Mouse (Mus musculus): ENCODE results near the gene 1600014C23Rik. TPM values are rescaled to one million over a fixed set of nuclear protein-coding genes. Genes with fewer than 3 reads are reported as not detected.

Gene 1600014C23Rik
- total and polyA plus RNA-seq, 2 experiments from 2014 or later = not detected

DNA sequence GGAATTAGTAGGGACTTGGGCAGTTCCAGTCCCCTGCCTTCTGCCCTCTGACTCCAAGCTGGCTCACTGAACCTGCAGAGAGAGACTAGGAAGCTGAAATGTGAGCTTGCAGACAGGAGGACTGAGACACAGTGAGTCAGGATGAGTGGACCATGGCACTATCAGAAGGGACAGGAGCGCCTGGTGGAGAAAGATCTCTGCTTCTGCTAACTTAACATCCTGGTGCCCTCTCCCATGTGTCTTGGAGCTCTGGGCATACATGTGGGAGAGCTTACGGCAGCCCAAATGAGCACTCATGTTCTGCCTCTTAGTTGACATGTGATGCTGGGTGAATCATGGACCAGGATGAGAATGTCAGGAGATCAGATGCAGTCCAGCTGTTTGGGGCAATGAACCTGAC, 12.0 kb upstream of the 1600014C23Rik start:
- ATAC-seq (no peak), DNase-seq (no peak)
- no peaks in the 10 kb centered on the region for H3K4me1 ChIP-seq (ENCODE audit: insufficient read depth)
- H3K9ac ChIP-seq = no peak overlapping the region
- 100% methylated on average over 2 of the region's 2 CpGs for WGBS
- no peaks in the 10 kb centered on the region for H3K27me3 ChIP-seq (ENCODE audit: insufficient read depth, low read length)
- TF ChIP-seq CTCF (IDR thresholded peaks at IDR 0.05; ENCODE audit: low read depth) = no peak
- H3K9me3 ChIP-seq (ENCODE audit: low read length) = no peaks in the 10 kb centered on the region
- no peak overlapping the region for H3K4me2 ChIP-seq (ENCODE audit: low read depth)
- H3K4me3 ChIP-seq (ENCODE audit: low read depth, low read length) = no peak overlapping the region
- no peaks in the 10 kb centered on the region for H3K36me3 ChIP-seq (ENCODE audit: insufficient read depth)
- no peak overlapping the region for H3K27ac ChIP-seq (ENCODE audit: low read depth, low read length)

DNA sequence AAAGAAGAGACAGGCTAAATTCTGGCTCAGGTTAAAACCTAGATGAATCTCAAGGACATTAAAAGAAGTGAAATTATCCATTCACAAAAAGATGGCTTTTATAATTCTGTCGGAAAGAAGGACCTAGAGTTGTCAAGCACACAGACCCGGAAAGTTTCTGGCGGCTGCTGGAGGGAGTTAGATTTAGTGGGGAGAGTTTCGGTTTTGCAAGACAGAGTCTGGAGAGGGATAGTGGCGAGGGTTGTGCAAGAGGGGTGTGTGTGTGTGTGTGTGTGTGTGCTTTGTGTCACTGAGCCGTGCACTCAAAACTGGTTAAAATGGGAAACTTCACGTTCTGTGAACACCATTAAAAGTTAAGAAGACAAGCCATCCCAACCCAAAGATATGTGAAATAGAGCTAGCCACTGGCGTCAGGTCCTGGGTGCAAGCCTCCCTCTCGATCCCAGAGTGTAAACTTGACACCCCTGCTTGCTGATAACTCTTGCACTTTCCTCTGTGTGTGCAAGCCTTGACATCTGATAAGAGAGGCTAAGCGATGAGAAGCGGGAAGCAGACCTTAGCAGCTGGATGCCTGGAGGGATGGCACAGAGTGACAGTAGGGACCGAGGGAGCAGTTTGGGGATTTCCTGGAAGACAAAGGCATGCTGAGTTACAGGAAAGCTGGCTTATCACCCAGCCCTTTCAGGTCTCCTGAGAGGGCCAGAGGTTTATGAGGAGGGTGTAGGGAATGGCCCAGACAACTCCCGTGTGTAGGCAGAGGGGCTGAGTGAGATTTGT, 8.9 kb upstream of the 1600014C23Rik start:
- DNase-seq (no peak), ATAC-seq (no peak)

DNA sequence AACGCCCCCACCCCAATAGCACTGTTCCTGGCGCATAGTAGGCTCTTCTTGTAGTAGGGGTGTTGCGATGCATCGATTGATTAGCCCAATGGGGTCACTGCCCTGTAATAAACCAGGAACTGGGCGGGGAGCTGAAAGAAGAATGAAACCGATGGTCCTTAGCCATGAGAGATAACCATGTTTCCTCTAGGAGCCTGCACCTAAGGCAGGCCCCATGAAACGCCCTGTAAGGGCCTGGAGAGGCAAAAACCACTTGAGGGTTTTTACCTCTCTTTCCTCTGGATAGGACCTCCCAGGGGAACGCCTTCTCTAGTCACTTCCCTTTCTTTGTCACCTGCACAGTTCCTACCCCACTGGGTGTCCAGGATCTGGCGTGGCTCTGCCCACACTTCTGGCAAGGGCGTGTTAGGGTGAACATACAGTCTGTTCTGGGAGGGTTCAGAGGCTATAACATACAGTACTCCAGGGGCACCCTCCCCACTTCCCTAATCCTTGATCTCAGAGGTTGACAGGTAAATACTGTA, 3.5 kb upstream of the 1600014C23Rik start:
- WGBS = 14% methylated on average over 10 of the region's 10 CpGs

More for the DNA sequence above, 8.9 kb upstream of the 1600014C23Rik start:
- no peak overlapping the region for H3K27ac ChIP-seq (ENCODE audit: low read depth, low read length)
- no peaks in the 10 kb centered on the region for H3K9me3 ChIP-seq (ENCODE audit: low read length)
- 64% methylated on average over 13 of the region's 13 CpGs for WGBS
- H3K36me3 ChIP-seq (ENCODE audit: insufficient read depth) = no peaks in the 10 kb centered on the region
- no peak overlapping the region for H3K4me2 ChIP-seq (ENCODE audit: low read depth)
- TF ChIP-seq CTCF (IDR thresholded peaks at IDR 0.05; ENCODE audit: low read depth) = no peak
- H3K4me1 ChIP-seq (ENCODE audit: insufficient read depth) = no peaks in the 10 kb centered on the region
- no peak overlapping the region for H3K9ac ChIP-seq
- no peak overlapping the region for H3K4me3 ChIP-seq (ENCODE audit: low read depth, low read length)
- H3K27me3 ChIP-seq (ENCODE audit: insufficient read depth, low read length) = no peaks in the 10 kb centered on the region

DNA sequence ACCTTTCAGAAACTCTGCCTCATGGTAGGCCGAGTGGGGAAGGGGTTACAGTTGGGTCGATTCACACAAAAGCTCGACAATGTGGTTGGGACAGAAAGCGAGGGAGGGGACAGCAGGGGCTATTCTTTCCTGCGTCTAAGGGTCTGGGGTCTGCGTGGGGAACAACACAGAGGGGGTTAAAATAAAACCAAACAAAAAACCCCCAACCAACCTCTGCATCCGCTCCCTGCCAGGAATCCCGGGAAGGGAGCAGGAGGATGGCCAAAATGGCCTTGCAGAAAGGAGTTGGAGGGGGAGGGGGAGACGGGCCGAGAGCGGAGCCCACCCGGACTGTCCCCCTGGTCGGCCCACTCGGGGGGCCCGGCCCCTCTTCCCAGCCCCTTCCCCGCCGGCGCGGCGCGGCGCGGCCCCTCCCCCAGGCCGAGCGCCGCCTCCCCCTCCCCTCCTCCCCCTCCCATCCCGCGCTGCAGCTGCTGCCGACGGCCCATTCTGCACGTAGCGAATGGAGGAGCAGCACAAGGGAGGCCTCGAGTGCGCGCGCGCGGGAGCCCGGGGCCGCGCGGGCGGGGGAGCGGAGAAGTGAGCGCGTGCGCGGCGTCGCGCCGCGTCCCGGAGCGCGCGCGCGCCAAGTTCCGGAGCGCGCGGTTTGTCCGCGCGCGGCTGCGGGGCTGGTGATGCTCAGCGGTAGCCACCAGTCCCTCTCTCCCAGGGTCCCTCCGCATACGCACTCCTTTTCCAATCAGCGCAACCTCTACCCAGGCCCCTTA, 2.9 kb upstream of the 1600014C23Rik start:
- Histone ChIP-seq H3K27ac (ENCODE audit: low read depth, low read length) (peak overlapping the region; percentile 87), H3K4me1 (ENCODE audit: insufficient read depth) (peaks cover 28% of the 10 kb centered on the region), H3K4me2 (ENCODE audit: low read depth) (peak overlapping the region; percentile 78), H3K27me3 (ENCODE audit: insufficient read depth, low read length) (no peaks in the 10 kb centered on the region), H3K36me3 (ENCODE audit: insufficient read depth) (no peaks in the 10 kb centered on the region), H3K4me3 (ENCODE audit: low read depth, low read length) (peak overlapping the region; percentile 53), H3K9ac (peak overlapping the region; percentile 75), H3K9me3 (ENCODE audit: low read length) (no peaks in the 10 kb centered on the region)
- DNase-seq (peak; percentile 97), ATAC-seq (peak; percentile 84)
- under 1% methylated on average over 60 of the region's 72 CpGs for WGBS
- TF ChIP-seq CTCF (IDR thresholded peaks at IDR 0.05; ENCODE audit: low read depth) = no peak

More for the DNA sequence above, 3.5 kb upstream of the 1600014C23Rik start:
- Histone ChIP-seq H3K9ac (peak overlapping the region; percentile 75), H3K27ac (ENCODE audit: low read depth, low read length) (peak overlapping the region; percentile 87), H3K4me2 (ENCODE audit: low read depth) (peak overlapping the region; percentile 78), H3K4me3 (ENCODE audit: low read depth, low read length) (peak overlapping the region; percentile 53), H3K36me3 (ENCODE audit: insufficient read depth) (no peaks in the 10 kb centered on the region), H3K4me1 (ENCODE audit: insufficient read depth) (peaks cover 28% of the 10 kb centered on the region), H3K9me3 (ENCODE audit: low read length) (no peaks in the 10 kb centered on the region), H3K27me3 (ENCODE audit: insufficient read depth, low read length) (no peaks in the 10 kb centered on the region)
- TF ChIP-seq CTCF (IDR thresholded peaks at IDR 0.05; ENCODE audit: low read depth) = no peak
- 0 out of 2 replicates have a peak, but pooled peaks have one; percentile 5 for ATAC-seq
- no peak for DNase-seq

DNA sequence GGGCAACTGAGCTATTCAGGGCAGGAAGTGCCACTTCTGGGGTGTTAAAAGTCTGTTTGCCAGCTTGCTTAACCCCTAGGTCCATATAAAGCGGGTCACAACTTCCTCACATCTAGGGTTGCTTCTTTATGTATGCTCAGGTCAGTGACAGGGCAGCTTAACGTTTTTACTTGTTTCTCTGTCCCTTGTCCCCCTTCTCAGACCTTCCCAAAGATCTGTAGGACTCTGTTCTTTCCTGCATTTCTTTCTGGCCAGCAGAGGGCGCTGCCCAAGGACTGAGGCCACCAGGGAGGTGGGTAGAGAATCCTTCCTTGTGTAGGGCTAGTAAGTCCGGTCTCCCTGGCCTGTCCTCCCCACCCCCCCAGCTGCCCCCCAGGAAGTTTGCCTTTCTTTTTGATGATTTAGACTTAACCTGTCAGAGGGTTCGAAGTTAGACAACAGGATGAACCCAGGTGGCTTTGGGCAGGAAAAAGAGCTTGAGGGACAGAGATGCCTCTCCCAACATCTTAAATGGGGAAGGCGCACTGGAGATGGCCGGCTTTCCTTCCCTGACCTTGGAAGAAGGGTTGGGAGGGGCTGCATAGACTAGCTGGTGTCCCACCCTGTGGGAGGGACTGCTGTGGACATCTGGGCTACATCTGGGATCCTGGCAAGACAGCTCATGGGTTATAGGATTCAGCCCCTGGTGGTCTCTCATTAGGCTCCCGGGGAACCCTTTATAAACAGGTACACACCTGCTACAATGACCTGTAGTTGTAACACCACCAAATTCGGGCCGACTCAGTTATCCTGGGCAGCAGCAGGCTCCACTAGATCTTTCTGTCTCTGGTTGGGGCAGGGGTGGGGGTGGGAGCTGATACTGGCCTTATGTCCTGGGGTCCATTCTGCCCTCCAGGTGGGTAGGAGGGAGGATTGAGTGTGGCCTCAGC, 2.0 kb upstream of the 1600014C23Rik start:
- Histone ChIP-seq H3K9me3 (ENCODE audit: low read length) (no peaks in the 10 kb centered on the region), H3K36me3 (ENCODE audit: insufficient read depth) (no peaks in the 10 kb centered on the region), H3K27ac (ENCODE audit: low read depth, low read length) (peak overlapping the region; percentile 87), H3K4me3 (ENCODE audit: low read depth, low read length) (peak overlapping the region; percentile 53), H3K9ac (peak overlapping the region; percentile 75), H3K4me2 (ENCODE audit: low read depth) (peak overlapping the region; percentile 78), H3K4me1 (ENCODE audit: insufficient read depth) (peaks cover 28% of the 10 kb centered on the region), H3K27me3 (ENCODE audit: insufficient read depth, low read length) (no peaks in the 10 kb centered on the region)
- WGBS = 5% methylated on average over 10 of the region's 10 CpGs
- TF ChIP-seq CTCF (IDR thresholded peaks at IDR 0.05; ENCODE audit: low read depth) = peak; percentile 92
- peak; percentile 36 for ATAC-seq
- peak; percentile 90 for DNase-seq

DNA sequence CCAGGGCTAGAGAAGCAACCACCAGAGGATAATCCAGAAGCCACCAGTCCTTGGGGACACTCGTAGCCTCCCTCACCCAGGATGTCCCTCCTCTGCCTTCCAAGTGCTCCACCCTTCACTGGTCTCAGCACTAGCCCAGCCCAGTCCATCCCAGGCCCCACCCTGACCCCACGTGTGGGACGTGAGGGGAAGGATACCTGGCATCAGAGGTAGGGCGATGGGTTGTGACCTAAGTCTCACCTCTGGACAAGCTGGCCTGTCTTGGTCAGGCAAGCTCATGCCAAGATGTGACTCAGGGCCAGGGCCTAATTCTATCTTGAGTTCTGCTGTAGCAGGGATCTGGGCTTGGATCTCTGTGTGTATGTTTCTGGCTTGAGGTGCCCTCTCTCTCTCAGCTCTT, 1.2 kb upstream of the 1600014C23Rik start:
- Histone ChIP-seq H3K36me3 (ENCODE audit: insufficient read depth) (no peaks in the 10 kb centered on the region), H3K27ac (ENCODE audit: low read depth, low read length) (no peak overlapping the region), H3K4me1 (ENCODE audit: insufficient read depth) (peaks cover 28% of the 10 kb centered on the region), H3K9ac (no peak overlapping the region), H3K9me3 (ENCODE audit: low read length) (no peaks in the 10 kb centered on the region), H3K4me2 (ENCODE audit: low read depth) (no peak overlapping the region), H3K4me3 (ENCODE audit: low read depth, low read length) (no peak overlapping the region), H3K27me3 (ENCODE audit: insufficient read depth, low read length) (no peaks in the 10 kb centered on the region)
- no peak for TF ChIP-seq CTCF (IDR thresholded peaks at IDR 0.05; ENCODE audit: low read depth)
- WGBS = 57% methylated on average over 4 of the region's 4 CpGs
- ATAC-seq (no peak), DNase-seq (no peak)

All from forebrain, postnatal 0 days (tissue).